Mouse (Mus musculus): ENCODE measurements around the gene Pwp1. TPM values are rescaled to one million over a fixed set of nuclear protein-coding genes. Genes with fewer than 3 reads are reported as not detected.

The Pwp1 gene
- polyA plus RNA-seq (2012; rRNA removed), result 51.5 and 78.9 TPM in 2 replicates

DNA sequence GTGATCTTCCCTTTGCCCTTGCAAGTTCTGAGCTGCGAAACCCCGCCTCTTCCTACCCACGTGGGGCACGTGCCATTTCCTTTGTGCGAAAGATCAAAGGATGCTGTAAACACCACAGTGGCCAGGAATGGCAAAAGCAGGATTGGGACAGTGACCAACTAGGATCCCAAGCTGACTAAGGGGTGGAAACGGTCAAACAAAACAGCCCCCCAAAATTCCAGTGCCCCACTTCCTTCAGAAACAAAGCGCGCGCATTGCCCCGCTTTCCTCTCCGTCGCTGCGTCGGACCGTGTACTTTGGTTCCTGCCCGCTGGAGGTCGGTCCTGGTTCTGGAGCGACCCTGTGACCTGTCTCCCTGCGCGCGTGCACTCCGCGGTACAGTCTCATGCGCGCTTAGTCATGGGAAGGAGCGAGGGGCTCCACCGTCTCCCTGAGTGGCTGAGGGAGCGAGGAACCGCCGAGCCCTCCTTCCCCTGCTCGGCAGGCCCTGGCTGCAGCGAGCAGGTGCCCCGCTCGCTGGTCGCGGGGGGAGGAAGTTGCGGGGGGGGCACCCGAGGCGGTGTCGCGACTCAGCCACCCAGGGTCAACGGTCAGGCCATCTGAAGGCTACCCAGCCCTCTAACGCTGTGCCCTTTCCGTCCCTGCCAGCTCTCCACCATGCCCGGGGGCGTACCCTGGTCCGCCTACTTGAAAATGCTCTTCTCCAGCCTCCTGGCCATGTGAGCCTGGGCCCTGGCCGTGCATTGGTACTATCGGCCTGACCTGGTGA, at the start of gene Pwp1:
TSS of gene Pwp1 (plus strand) at position 410 of the 769 bp plus-strand sequence.

DNA sequence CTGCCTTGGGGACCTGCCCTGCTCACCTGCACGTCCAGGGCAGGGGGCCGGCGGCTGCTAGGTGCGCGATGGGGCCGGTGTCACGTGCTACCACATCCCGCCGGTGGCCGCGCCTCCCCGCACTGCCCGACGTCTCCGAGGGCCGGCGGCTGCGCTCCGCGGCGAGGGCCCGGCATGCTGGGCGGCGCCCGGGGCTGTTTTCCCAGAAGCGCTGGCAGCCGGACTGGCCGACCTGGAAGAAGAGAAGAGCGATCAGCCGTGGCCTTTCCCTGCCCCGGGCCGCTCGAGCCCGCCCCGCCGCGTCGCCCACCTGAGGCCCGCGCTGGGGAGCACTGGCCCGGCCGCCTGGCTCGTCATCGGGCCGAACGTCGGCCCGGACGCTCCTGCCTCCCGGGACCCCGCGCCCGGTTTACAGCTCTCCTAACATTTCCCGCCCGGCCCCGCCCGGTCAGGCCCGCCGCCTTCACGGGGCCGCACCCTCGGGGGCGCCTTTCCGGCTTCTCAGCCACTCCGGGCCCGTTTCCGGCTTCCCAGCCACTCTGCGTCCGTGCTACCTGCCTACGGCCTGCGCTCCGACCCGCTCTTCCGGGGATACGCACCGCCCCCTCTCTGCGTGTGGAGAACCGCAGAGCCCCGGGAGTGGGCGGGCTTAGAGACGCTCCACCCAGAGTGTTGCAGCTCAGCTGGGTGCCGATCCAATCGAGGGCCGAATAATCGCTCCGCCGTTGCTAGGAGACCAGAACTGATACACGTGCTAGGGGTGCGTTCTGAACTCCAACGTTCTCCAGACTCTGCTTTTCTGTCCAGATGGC, 87.4 kb downstream of the Pwp1 start, which contains the start of gene Prdm4:
TSS of gene Prdm4 (minus strand) at position 645 of the 812 bp plus-strand sequence.

DNA sequence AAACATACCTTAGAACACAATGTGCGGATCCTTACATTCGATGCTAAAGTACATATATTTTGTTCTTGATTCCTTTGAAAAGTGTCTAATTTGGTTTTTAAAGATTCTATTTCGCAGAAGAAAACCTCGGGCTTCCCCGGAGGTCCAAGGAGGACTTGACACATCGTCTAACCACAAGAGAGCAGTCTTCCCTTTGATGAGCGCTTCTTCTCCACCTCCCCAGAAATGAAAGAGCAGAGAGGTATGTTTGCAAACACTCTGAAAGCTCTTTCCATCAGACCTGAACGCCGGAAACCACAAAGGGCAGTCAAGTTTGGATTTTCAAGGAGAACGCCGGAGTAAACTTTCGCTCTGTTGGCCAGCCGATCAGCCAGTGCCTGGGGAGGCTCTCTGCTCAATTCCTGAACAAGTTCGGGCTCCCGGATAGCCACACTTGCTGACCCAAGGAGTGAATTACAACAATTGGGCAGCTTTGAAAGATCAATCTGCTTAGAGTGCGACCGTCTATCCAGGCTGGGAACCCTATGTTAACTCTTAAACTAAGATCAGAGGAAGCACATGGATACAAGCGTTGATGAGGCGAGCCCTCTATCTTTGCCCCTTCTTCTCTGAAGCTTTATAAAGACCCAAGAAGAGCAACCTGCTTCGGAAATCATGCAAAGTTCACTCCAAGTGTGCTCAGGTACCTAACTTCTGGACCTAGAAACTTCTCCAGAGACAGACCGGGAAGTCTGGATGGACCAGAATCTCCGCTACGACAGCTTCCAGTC, 98.6 kb downstream of the Pwp1 start, which contains the start of gene Ascl4:
TSS of gene Ascl4 (plus strand) at position 6 of the 770 bp plus-strand sequence.

Other genes with a start within 250 kb of the Pwp1 start
- gene Prdm4, start 87.6 kb downstream of the Pwp1 start, polyA plus RNA-seq (2012; rRNA removed), result 33.5 and 49.2 TPM in 2 replicates
- 0.24 and 0.26 TPM in 2 replicates for gene Ascl4, start 98.2 kb downstream of the Pwp1 start, polyA plus RNA-seq (2012; rRNA removed)
- 199 and 218 TPM in 2 replicates for gene Rtcb, start 128.3 kb downstream of the Pwp1 start, polyA plus RNA-seq (2012; rRNA removed)
- 0.02 TPM in 1 of 2 replicates, not detected in the other for gene Bpifc, start 182.4 kb downstream of the Pwp1 start, polyA plus RNA-seq (2012; rRNA removed)
- gene Fbxo7, start 192.5 kb downstream of the Pwp1 start, polyA plus RNA-seq (2012; rRNA removed), result 15.5 and 21.6 TPM in 2 replicates

Data from central nervous system, embryonic 11.5 days (tissue).